Mouse (Mus musculus) embryo, embryonic 11.5 days (tissue): Measurements from ENCODE around the gene Fam20b.
"Not testable (repeated sequence)": the region's sequence is repeated elsewhere in the genome, so short reads cannot be mapped to it uniquely, and the experiment has no call there.

Source experiments
- DNase-seq: peaks from one replicate; pipeline ENCODE4 v3.0.0-alpha.2; 2012; ENCODE audit warnings: low read depth, low spot score

Fam20b gene

GRCm38 (mm10) chr1:156672720-156673475, 46.0 kb downstream of the Fam20b start:
- DNase-seq: no peak

GRCm38 (mm10) chr1:156671921-156672320, 47.0 kb downstream of the Fam20b start:
- DNase-seq: no peak

GRCm38 (mm10) chr1:156669208-156669983, 49.5 kb downstream of the Fam20b start:
- no peak for DNase-seq

- no peak for DNase-seq
These were observed 50.3 kb downstream of the Fam20b start for GRCm38 (mm10) chr1:156668602-156669001.

- DNase-seq: no peak
These were observed 51.6 kb downstream of the Fam20b start for GRCm38 (mm10) chr1:156667141-156667926.

- no peak for DNase-seq
These were observed 53.1 kb downstream of the Fam20b start for GRCm38 (mm10) chr1:156665777-156666176.

GRCm38 (mm10) chr1:156660660-156661236, 58.1 kb downstream of the Fam20b start:
- not testable (repeated sequence) for DNase-seq

GRCm38 (mm10) chr1:156659906-156660659, 58.8 kb downstream of the Fam20b start:
- no peak for DNase-seq

GRCm38 (mm10) chr1:156658676-156659075, 60.2 kb downstream of the Fam20b start:
- no peak for DNase-seq

GRCm38 (mm10) chr1:156657523-156657922, 61.4 kb downstream of the Fam20b start:
- no peak for DNase-seq

- DNase-seq: no peak
These were observed 64.0 kb downstream of the Fam20b start for GRCm38 (mm10) chr1:156654735-156655530.

- DNase-seq: no peak
These were observed 66.6 kb downstream of the Fam20b start for GRCm38 (mm10) chr1:156652189-156652822.

- no peak for DNase-seq
These were observed 68.3 kb downstream of the Fam20b start for GRCm38 (mm10) chr1:156650631-156651030.

GRCm38 (mm10) chr1:156648705-156649104, 70.2 kb downstream of the Fam20b start:
- DNase-seq: no peak

GRCm38 (mm10) chr1:156645971-156646370, 72.9 kb downstream of the Fam20b start:
- no peak for DNase-seq

- DNase-seq: no peak
These were observed 73.9 kb downstream of the Fam20b start for GRCm38 (mm10) chr1:156644780-156645523.

- no peak for DNase-seq
These were observed 74.8 kb downstream of the Fam20b start for GRCm38 (mm10) chr1:156644061-156644460.

- no peak for DNase-seq
These were observed 76.1 kb downstream of the Fam20b start for GRCm38 (mm10) chr1:156642813-156643212.

- no peak for DNase-seq
These were observed 77.1 kb downstream of the Fam20b start for GRCm38 (mm10) chr1:156641808-156642207.
